ENCODE assay signal across 18 mouse cellular contexts in genomic region chr3:52948824-52949223, GRCm38 (mm10).
"Had no signal": no experiment of that assay in that cellular context is flagged by ENCODE, and none has a peak within 500 bp of the region (broad histone marks: within the 10 kb centered on the region; RNA-seq: fewer than 3 reads in every experiment).

No protein-coding gene starts in this region.

- H3K4me2 ChIP-seq: lung, embryonic 14.5 days; midbrain, embryonic 12.5 days; neural tube, embryonic 13.5 days; neural tube, embryonic 15.5 days had no signal

- ATAC-seq: midbrain, embryonic 16.5 days had no signal

- H3K9ac ChIP-seq: lung, embryonic 14.5 days; midbrain, embryonic 12.5 days; neural tube, embryonic 13.5 days; neural tube, embryonic 15.5 days had no signal

- H3K27ac ChIP-seq: midbrain, embryonic 10.5 days; midbrain, embryonic 12.5 days; neural tube, embryonic 13.5 days; neural tube, embryonic 15.5 days had no signal

- H3K27me3 ChIP-seq: midbrain, embryonic 12.5 days; neural tube, embryonic 13.5 days; neural tube, embryonic 15.5 days had no signal

- DNase-seq: lung, embryonic 14.5 days; lung, postnatal 10 days; lung, postnatal 4 days; midbrain, embryonic 14.5 days; retina, postnatal 1 day; right cerebral cortex, adult 18-20 months; right cerebral cortex, postnatal 25 days; right cerebral cortex, postnatal 4 days; spleen, adult 18-20 months; thymus, adult 18-20 months; thymus, postnatal 14 days; thymus, postnatal 36 days had no signal

- H3K9me3 ChIP-seq: midbrain, embryonic 10.5 days; midbrain, embryonic 12.5 days; neural tube, embryonic 13.5 days; neural tube, embryonic 15.5 days had no signal

- H3K4me1 ChIP-seq: midbrain, embryonic 10.5 days; midbrain, embryonic 12.5 days; neural tube, embryonic 13.5 days; neural tube, embryonic 15.5 days had no signal

- H3K4me3 ChIP-seq: midbrain, embryonic 10.5 days; midbrain, embryonic 12.5 days; myocyte; neural tube, embryonic 13.5 days; neural tube, embryonic 15.5 days had no signal

- H3K36me3 ChIP-seq: midbrain, embryonic 10.5 days; midbrain, embryonic 12.5 days; neural tube, embryonic 13.5 days; neural tube, embryonic 15.5 days had no signal
